Mouse (Mus musculus) brain, embryonic 14.5 days (tissue): ENCODE measurements around the gene Tmem82.

Experiments
- CTCF ChIP-seq: fragments of 200-500 bp; IDR thresholded peaks from 2 replicates; pipeline ENCODE4 v1.5.1; 2012; ENCODE audit warnings: inconsistent platforms, mild to moderate bottlenecking, moderate library complexity, borderline replicate concordance; ENCODE audit not compliant: insufficient read depth, insufficient read length; ENCODE audit errors: extremely low read depth
- POLR2A ChIP-seq: fragments of 200-500 bp; IDR thresholded peaks from 2 replicates; pipeline ENCODE4 v1.6.1; 2012; ENCODE audit warnings: mild to moderate bottlenecking, inconsistent platforms, borderline replicate concordance; ENCODE audit not compliant: poor library complexity, insufficient read depth, insufficient read length, severe bottlenecking; ENCODE audit errors: extremely low read depth

DNA sequence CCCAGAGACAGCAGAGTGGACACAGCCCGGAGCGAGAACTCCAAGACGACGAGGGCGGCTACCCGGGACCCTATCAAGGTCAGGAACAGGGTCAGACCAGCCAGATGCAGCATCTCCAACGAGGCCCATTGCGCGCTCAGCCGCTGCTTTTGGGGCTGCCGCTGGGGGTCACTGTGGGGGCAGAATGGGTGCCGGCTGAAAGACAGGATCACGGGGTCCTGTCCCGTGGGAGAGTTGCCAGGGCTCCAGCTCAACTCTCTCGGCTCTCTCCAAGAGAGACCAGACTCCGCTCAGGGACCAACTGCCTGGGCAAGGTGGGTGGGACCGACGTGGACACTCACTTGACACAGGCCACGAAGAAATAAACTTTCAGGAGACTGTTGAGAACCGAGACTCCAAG, 1.1 kb downstream of the Tmem82 start:
- TF ChIP-seq CTCF (peak; percentile 54), POLR2A (no peak)
